Mouse (Mus musculus) limb, embryonic 15.5 days (tissue): ENCODE measurements around the gene Dhx34. TPM values are rescaled to one million over a fixed set of nuclear protein-coding genes. Genes with fewer than 3 reads are reported as not detected.

Source experiments
- ATAC-seq: fragments of 200-750 bp; cut with Nextera tagmentation; 2 replicates; pipeline ENCODE4 v1.8.0; 2017; ENCODE audit warnings: low read depth, moderate TSS enrichment; ENCODE audit not compliant: insufficient number of reproducible peaks, low FRiP score, low TSS enrichment
- H3K27ac ChIP-seq: fragments of 300-500 bp; sonication (generic); 2 replicates; pipeline ENCODE4 v1.5.1; 2015; ENCODE audit warnings: moderate library complexity, mild to moderate bottlenecking, inconsistent platforms
- H3K27me3 ChIP-seq: fragments of 300-500 bp; sonication (generic); 2 replicates; pipeline ENCODE4 v1.6.1; 2015; ENCODE audit warnings: inconsistent platforms
- H3K36me3 ChIP-seq: fragments of 300-500 bp; sonication (generic); 2 replicates; pipeline ENCODE4 v1.6.1; 2015; ENCODE audit warnings: inconsistent platforms
- H3K4me1 ChIP-seq: fragments of 300-500 bp; sonication (generic); 2 replicates; pipeline ENCODE4 v1.6.1; 2015; ENCODE audit warnings: inconsistent platforms
- H3K4me2 ChIP-seq: fragments of 300-500 bp; sonication (generic); 2 replicates; pipeline ENCODE4 v1.6.1; 2015; ENCODE audit warnings: mild to moderate bottlenecking, inconsistent platforms
- H3K4me3 ChIP-seq: fragments of 300-500 bp; sonication (generic); 2 replicates; pipeline ENCODE4 v1.5.1; 2015; ENCODE audit warnings: mild to moderate bottlenecking, inconsistent platforms
- H3K9ac ChIP-seq: fragments of 300-500 bp; sonication (generic); 2 replicates; pipeline ENCODE4 v1.6.1; 2015; ENCODE audit warnings: inconsistent platforms
- H3K9me3 ChIP-seq: fragments of 300-500 bp; sonication (generic); 2 replicates; pipeline ENCODE4 v1.6.1; 2016; ENCODE audit warnings: inconsistent platforms
- WGBS: fragments of 180-500 bp; shearing (Covaris S2); methylation state at CpG from one replicate; pipeline ENCODE4 v1.1.7; 2015; 5-methylcytosine and 5-hydroxymethylcytosine counted together
- polyA plus RNA-seq: library from polyadenylated mRNA; unstranded; fragments of >200 nt; fragmentation: Nextera tagmentation; extraction: Ambion mirVana; gene quantifications from 2 replicates; pipeline ENCODE4 v1.2.1, GENCODE M21; 2015

Gene Dhx34
- polyA plus RNA-seq, 1 experiment from 2014 or later: 13.5 TPM

DNA sequence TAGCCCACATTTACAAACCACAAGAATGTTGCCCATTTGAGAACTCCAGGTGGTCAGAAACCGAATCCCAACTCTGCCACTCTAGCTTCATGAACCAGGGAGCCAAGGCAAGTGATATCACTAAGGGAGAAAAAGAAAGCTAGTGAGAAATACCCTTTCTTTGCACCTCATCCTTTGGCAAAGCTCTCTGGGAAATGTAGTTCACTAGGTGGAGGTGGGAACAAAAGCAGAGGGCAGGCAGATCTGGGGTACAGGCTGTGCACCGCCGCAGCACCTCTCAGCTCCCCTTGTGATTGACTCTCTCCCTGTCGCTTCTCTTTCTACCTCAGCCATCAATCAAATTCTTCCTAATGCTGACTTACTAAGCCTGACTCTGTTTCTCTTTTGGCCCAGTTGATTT, 43.7 kb downstream of the Dhx34 start:
- H3K27ac ChIP-seq: no peak overlapping the region
- H3K4me2 ChIP-seq: no peak overlapping the region
- peaks cover 44% of the 10 kb centered on the region for H3K27me3 ChIP-seq
- no peak overlapping the region for H3K9ac ChIP-seq
- H3K36me3 ChIP-seq: no peaks in the 10 kb centered on the region
- H3K4me3 ChIP-seq: no peak overlapping the region
- ATAC-seq: no peak
- peaks cover 11% of the 10 kb centered on the region for H3K4me1 ChIP-seq
- WGBS: 64% methylated on average over 4 of the region's 4 CpGs
- H3K9me3 ChIP-seq: no peaks in the 10 kb centered on the region

- Histone ChIP-seq H3K9me3 (no peaks in the 10 kb centered on the region), H3K4me2 (peak overlapping the region; percentile 76), H3K27me3 (peaks cover 53% of the 10 kb centered on the region), H3K4me3 (peak overlapping the region; percentile 54), H3K27ac (no peak overlapping the region), H3K9ac (peak overlapping the region; percentile 33; the same call in 1 of the 2 replicates), H3K4me1 (peaks cover 11% of the 10 kb centered on the region), H3K36me3 (no peaks in the 10 kb centered on the region)
- WGBS: 0% methylated on average over 10 of the region's 10 CpGs
- no peak for ATAC-seq
Observed at GRCm38 (mm10) chr7:16175542-16175931, 46.3 kb downstream of the Dhx34 start.

DNA sequence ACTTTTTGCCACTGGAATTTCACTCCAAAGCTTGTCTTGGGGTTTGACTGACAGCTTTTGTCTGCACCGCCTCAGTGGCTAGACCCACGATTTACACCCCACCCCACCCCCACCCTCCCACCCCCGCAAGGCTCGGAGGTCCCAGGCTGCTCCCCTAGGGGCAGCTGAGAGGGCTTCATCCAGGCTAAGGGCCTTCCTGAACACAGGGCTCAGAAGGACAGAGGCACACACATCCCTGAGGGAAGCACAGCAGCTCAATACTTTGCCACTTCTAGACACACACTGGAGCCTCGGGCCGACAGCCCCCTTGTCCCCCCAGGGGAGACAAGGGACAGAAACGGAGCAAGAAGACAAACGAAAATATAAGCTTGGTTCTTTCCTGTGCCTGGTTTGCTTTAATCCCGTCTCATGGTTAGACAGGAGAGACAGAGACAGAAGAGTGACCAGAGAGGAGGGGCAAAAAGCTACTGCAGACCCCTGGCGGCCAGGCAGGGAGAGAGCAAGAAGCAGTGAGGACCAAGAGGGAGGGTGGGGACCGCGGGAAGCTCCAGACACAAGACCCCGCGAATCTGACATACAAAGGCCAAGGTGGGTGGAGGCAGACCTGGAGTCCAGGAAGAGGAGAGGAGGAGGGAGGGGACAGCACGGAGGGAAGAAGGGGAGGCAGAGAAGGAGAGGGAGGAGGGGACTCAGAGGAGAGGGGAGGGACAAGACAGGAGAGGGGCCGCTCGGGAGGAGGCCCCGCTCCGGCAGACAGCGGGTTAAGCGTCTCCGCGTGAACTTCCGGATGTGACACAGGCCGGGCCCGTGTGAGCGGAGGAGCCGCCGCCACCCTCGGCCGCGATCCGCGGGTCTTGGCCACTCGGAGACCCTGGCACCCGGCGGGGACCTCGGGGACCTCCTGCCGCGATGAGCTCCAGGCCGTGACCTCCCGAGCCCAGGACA, 47.0 kb downstream of the Dhx34 start, which contains the start of gene Meis3:
Gene Meis3, plus strand, starts transcription at position 494 of the 945 bp plus-strand sequence.
- H3K4me1 ChIP-seq: peaks cover 11% of the 10 kb centered on the region
- peaks cover 53% of the 10 kb centered on the region for H3K27me3 ChIP-seq
- peak within 1 kb of the TSS; percentile 54 for H3K4me3 ChIP-seq
- H3K4me2 ChIP-seq: peak within 1 kb of the TSS; percentile 76
- no peaks in the 10 kb centered on the region for H3K36me3 ChIP-seq
- ATAC-seq: peak; percentile 55; the same call in 1 of the 2 replicates
- H3K9me3 ChIP-seq: no peaks in the 10 kb centered on the region
- H3K9ac ChIP-seq: peak within 1 kb of the TSS; percentile 33; the same call in 1 of the 2 replicates
- 1% methylated on average over 41 of the region's 42 CpGs for WGBS
- no peak within 1 kb of the TSS for H3K27ac ChIP-seq

- no peak overlapping the region for H3K4me2 ChIP-seq
- H3K9ac ChIP-seq: no peak overlapping the region
- peaks cover 53% of the 10 kb centered on the region for H3K27me3 ChIP-seq
- WGBS: 11% methylated on average over 5 of the region's 5 CpGs
- no peak for ATAC-seq
- H3K27ac ChIP-seq: no peak overlapping the region
- no peak overlapping the region for H3K4me3 ChIP-seq
- no peaks in the 10 kb centered on the region for H3K9me3 ChIP-seq
- H3K36me3 ChIP-seq: no peaks in the 10 kb centered on the region
- peaks cover 11% of the 10 kb centered on the region for H3K4me1 ChIP-seq
Observed at GRCm38 (mm10) chr7:16173146-16173545, 48.7 kb downstream of the Dhx34 start.

DNA sequence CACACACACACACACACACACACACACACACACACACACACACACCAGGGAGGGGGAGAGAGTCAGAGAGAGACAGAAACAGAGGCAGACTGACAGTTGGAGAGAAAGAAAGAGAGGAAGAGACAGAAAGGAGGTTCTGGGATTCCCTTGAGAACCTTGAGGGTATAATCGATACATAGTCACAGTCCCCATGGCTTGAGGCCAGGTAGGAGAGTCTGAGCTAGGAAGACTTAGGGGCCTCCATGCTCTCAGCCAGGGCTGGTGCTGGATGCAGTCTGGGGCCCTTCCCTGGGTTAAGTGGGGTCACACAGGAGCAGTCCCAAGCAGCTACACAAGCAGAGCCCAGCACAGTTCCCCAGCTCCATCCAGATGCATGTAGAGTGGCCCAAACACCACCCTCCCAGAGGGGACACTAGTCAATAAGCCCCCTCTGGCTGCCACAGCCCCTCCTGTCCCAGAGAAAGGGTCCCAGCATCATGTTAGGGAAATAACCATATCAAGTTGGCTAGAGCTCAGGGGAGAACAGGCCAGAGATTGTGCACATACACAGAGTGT, 49.2 kb downstream of the Dhx34 start:
- Histone ChIP-seq H3K27me3 (peaks cover 51% of the 10 kb centered on the region), H3K9me3 (no peaks in the 10 kb centered on the region), H3K9ac (no peak overlapping the region), H3K27ac (no peak overlapping the region), H3K4me2 (no peak overlapping the region), H3K4me1 (peaks cover 11% of the 10 kb centered on the region), H3K36me3 (no peaks in the 10 kb centered on the region), H3K4me3 (no peak overlapping the region)
- 24% methylated on average over 1 of the region's 1 CpGs for WGBS
- no peak for ATAC-seq

DNA sequence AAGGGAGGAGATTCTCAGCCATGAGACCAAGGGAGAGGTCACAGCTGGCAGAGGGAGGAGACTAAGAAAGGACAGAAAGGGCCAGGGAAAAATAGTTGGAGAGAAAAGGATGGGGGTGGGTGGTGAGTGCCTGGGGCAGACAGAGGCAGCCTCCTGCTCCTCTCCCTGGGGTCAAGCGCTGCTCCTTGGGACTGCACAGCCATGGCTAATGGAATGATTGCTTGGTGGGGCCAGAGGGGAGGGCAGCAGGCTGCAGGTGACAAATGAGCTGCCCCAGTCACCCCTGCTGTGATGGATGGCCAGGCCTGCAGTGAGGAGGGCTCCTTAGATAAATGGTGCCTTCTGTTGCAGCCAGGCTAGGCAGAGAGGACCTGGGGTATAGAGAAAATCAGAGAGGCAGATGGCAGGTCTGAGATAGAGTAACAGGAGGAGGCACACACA, 49.7 kb downstream of the Dhx34 start:
- WGBS: 0% methylated on average over 1 of the region's 1 CpGs
- H3K4me3 ChIP-seq: no peak overlapping the region
- H3K4me2 ChIP-seq: no peak overlapping the region
- H3K36me3 ChIP-seq: no peaks in the 10 kb centered on the region
- H3K27ac ChIP-seq: no peak overlapping the region
- H3K9me3 ChIP-seq: no peaks in the 10 kb centered on the region; the same call in 1 of the 2 replicates
- H3K27me3 ChIP-seq: peaks cover 46% of the 10 kb centered on the region
- H3K9ac ChIP-seq: no peak overlapping the region
- ATAC-seq: no peak
- peaks cover 11% of the 10 kb centered on the region for H3K4me1 ChIP-seq

DNA sequence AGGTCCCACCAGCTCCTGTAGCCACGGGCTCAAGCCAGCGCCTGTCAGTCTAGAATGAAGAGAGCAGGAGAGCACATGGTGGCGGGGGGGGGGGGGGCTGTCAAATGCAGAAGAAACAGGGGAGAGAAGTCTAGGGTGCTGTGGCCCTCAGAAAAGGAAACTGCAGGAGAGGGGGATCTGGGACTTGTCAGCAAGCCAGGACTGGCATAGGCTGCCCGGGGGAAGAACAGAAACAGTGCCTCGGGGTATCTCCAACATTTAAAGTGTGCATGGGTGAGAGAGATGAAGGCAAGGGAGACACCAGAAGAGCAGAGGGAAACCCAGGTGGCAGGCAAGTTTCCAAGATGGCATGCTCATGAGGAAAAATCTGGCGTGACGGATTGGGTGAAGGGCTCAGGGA, 59.8 kb downstream of the Dhx34 start:
- Histone ChIP-seq H3K4me2 (no peak overlapping the region), H3K9ac (no peak overlapping the region), H3K27ac (no peak overlapping the region), H3K27me3 (peaks cover 23% of the 10 kb centered on the region), H3K4me1 (peaks cover 3% of the 10 kb centered on the region; the same call in 1 of the 2 replicates), H3K36me3 (no peaks in the 10 kb centered on the region), H3K9me3 (no peaks in the 10 kb centered on the region), H3K4me3 (no peak overlapping the region)
- ATAC-seq: no peak
- WGBS: 71% methylated on average over 7 of the region's 7 CpGs

DNA sequence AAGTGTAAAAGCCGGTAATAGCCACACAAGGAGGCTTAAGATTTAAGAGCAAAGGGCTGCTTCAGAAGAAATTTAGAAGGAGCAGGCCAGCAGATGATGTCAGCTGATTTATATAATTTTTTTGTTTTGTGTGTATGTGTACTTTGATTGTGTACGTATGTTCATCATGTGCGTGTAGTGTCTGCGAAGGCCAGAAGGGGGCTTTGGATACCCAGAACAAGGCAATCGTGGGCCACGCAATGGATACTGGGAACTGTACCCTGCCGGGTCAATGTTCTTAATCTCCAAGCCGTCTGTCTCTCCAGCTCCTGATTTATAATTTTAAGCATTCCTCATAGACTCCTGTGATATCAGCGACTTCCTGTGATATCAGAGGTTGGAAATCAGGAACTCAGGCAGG, 60.5 kb downstream of the Dhx34 start:
- Histone ChIP-seq H3K36me3 (no peaks in the 10 kb centered on the region), H3K9ac (no peak overlapping the region), H3K4me3 (no peak overlapping the region), H3K27ac (no peak overlapping the region), H3K4me2 (no peak overlapping the region), H3K27me3 (peaks cover 23% of the 10 kb centered on the region), H3K9me3 (no peaks in the 10 kb centered on the region), H3K4me1 (peaks cover 3% of the 10 kb centered on the region; the same call in 1 of the 2 replicates)
- no peak for ATAC-seq
- WGBS: 89% methylated on average over 9 of the region's 9 CpGs

DNA sequence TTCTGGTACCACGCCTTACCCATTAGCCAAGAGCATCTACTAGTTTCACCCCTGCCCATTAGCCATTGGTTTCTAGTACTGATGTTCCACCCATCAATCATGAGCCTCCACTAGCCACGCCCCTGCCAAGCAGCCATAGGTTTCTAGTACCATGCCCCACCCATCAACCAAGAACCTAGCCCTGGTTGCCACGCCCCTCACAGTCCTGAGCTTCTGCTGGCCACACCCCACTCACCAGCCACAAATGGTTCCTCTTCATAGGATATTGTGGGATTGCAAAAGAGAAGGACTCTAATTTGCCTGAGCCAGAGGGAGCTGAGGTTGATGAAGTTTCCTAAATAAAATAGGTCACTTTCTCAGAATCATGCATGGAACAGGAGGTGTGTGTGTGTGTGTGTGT, 61.1 kb downstream of the Dhx34 start:
- 64% methylated on average over 3 of the region's 3 CpGs for WGBS
- Histone ChIP-seq H3K9ac (no peak overlapping the region), H3K36me3 (no peaks in the 10 kb centered on the region), H3K4me3 (no peak overlapping the region), H3K4me2 (no peak overlapping the region), H3K27me3 (peaks cover 23% of the 10 kb centered on the region), H3K9me3 (no peaks in the 10 kb centered on the region), H3K4me1 (peaks cover 3% of the 10 kb centered on the region), H3K27ac (no peak overlapping the region)
- no peak for ATAC-seq

DNA sequence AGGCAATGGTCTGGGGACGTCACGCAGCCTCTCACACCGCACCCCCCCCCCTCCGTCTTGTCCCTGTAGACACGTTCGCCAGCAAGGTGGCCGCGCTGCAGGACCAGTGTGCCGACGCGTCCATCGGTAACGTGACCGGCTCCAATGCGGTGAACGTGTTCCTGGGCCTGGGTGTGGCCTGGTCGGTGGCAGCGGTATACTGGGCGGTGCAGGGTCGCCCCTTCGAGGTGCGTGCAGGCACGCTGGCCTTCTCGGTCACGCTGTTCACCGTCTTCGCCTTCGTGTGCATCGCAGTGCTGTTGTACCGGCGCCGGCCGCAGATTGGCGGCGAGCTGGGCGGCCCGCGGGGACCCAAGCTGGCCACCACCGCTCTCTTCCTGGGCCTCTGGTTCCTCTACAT, 63.1 kb downstream of the Dhx34 start:
- no peak overlapping the region for H3K9ac ChIP-seq
- H3K27ac ChIP-seq: no peak overlapping the region
- no peak overlapping the region for H3K4me2 ChIP-seq
- H3K4me1 ChIP-seq: peaks cover 3% of the 10 kb centered on the region
- no peak for ATAC-seq
- H3K4me3 ChIP-seq: no peak overlapping the region
- H3K9me3 ChIP-seq: no peaks in the 10 kb centered on the region
- H3K27me3 ChIP-seq: peaks cover 23% of the 10 kb centered on the region
- WGBS: 15% methylated on average over 39 of the region's 39 CpGs
- H3K36me3 ChIP-seq: no peaks in the 10 kb centered on the region

- Histone ChIP-seq H3K9me3 (no peaks in the 10 kb centered on the region), H3K4me1 (peaks cover 3% of the 10 kb centered on the region), H3K27me3 (peaks cover 21% of the 10 kb centered on the region), H3K4me3 (no peak overlapping the region), H3K9ac (no peak overlapping the region), H3K27ac (no peak overlapping the region), H3K36me3 (no peaks in the 10 kb centered on the region), H3K4me2 (no peak overlapping the region)
- ATAC-seq: no peak
- 72% methylated on average over 8 of the region's 8 CpGs for WGBS
Observed at GRCm38 (mm10) chr7:16156105-16156714, 65.6 kb downstream of the Dhx34 start.
